Mouse (Mus musculus): ENCODE results near the gene Oas1f. TPM values are rescaled to one million over a fixed set of nuclear protein-coding genes. Genes with fewer than 3 reads are reported as not detected.
"Not testable (repeated sequence)": the region's sequence is repeated elsewhere in the genome, so short reads cannot be mapped to it uniquely, and the experiment has no call there.

The Oas1f gene
- total RNA-seq (2021), result not detected

- no peak for DNase-seq
- intact Hi-C loops (cut with DNase I), result no loop called here
These were observed at the start of gene Oas1f for GRCm38 (mm10) chr5:120847067-120847466. TSS of gene Oas1f (plus strand) at chr5:120847367.

- intact Hi-C loops (cut with DNase I); DNase-seq: not testable (repeated sequence)
These were observed 49.0 kb upstream of the Oas1f start for GRCm38 (mm10) chr5:120798147-120798546.

GRCm38 (mm10) chr5:120798943-120799342 lies 48.2 kb upstream of the Oas1f start:
- DNase-seq; intact Hi-C loops (cut with DNase I): not testable (repeated sequence)

GRCm38 (mm10) chr5:120803596-120803995 lies 43.6 kb upstream of the Oas1f start:
- DNase-seq, result no peak
- intact Hi-C loops (cut with DNase I), result no loop called here

- intact Hi-C loops (cut with DNase I), result no loop called here
- peak; percentile 56 for DNase-seq
These were observed 40.7 kb upstream of the Oas1f start for GRCm38 (mm10) chr5:120806458-120806857.

- no peak for DNase-seq
- intact Hi-C loops (cut with DNase I), result no loop called here
These were observed 38.0 kb upstream of the Oas1f start for GRCm38 (mm10) chr5:120809171-120809570.

GRCm38 (mm10) chr5:120811951-120812819 lies 35.0 kb upstream of the Oas1f start, which contains the start of gene Oas1c:
TSS of gene Oas1c (minus strand) at chr5:120812514.
- intact Hi-C loops (cut with DNase I), result loop anchor here (10.0 kb wide), 1 partner anchor 113 kb away; no protein-coding TSS in a partner anchor
- peak; percentile 65 for DNase-seq

- DNase-seq, result no peak
- intact Hi-C loops (cut with DNase I), result loop anchor here (10.0 kb wide), 1 partner anchor 112 kb away; no protein-coding TSS in a partner anchor
These were observed 34.1 kb upstream of the Oas1f start for GRCm38 (mm10) chr5:120813023-120813422.

- DNase-seq, result peak; percentile 41
- intact Hi-C loops (cut with DNase I), result loop anchor here (10.0 kb wide), 1 partner anchor 109 kb away; no protein-coding TSS in a partner anchor
These were observed 31.2 kb upstream of the Oas1f start for GRCm38 (mm10) chr5:120815949-120816348.

GRCm38 (mm10) chr5:120818999-120819398 lies 28.2 kb upstream of the Oas1f start:
- intact Hi-C loops (cut with DNase I), result loop anchor here (10.0 kb wide), 1 partner anchor 106 kb away; no protein-coding TSS in a partner anchor

GRCm38 (mm10) chr5:120831031-120831430 lies 16.1 kb upstream of the Oas1f start:
- DNase-seq, result no peak
- intact Hi-C loops (cut with DNase I), result no loop called here

More at GRCm38 (mm10) chr5:120818999-120819398, 28.2 kb upstream of the Oas1f start:
- DNase-seq, result no peak

- intact Hi-C loops (cut with DNase I), result no loop called here
- DNase-seq, result no peak
These were observed 13.6 kb upstream of the Oas1f start for GRCm38 (mm10) chr5:120833335-120834280.

GRCm38 (mm10) chr5:120836731-120837585 lies 10.2 kb upstream of the Oas1f start:
- peak; percentile 62 for DNase-seq
- intact Hi-C loops (cut with DNase I), result no loop called here

GRCm38 (mm10) chr5:120844713-120845112 lies 2.5 kb upstream of the Oas1f start:
- intact Hi-C loops (cut with DNase I), result no loop called here
- peak; percentile 61 for DNase-seq

- DNase-seq, result peak; percentile 48
- intact Hi-C loops (cut with DNase I), result no loop called here
These were observed 2.5 kb downstream of the Oas1f start for GRCm38 (mm10) chr5:120849601-120850136.

- intact Hi-C loops (cut with DNase I), result no loop called here
- peak; percentile 52 for DNase-seq
These were observed 12.1 kb downstream of the Oas1f start for GRCm38 (mm10) chr5:120859241-120859640.

GRCm38 (mm10) chr5:120861121-120861520 lies 14.0 kb downstream of the Oas1f start, which contains the start of gene Oas1h:
TSS of gene Oas1h (plus strand) at chr5:120861421.
- intact Hi-C loops (cut with DNase I), result no loop called here
- no peak for DNase-seq

GRCm38 (mm10) chr5:120865336-120865860 lies 18.2 kb downstream of the Oas1f start:
- intact Hi-C loops (cut with DNase I), result no loop called here
- no peak for DNase-seq

- no peak for DNase-seq
- intact Hi-C loops (cut with DNase I), result no loop called here
These were observed 22.4 kb downstream of the Oas1f start for GRCm38 (mm10) chr5:120869436-120870015.

Measured in left cerebral cortex, postnatal 4 days (tissue).